Mouse (Mus musculus): ENCODE measurements around the gene Fgfr1op2. TPM values are rescaled to one million over a fixed set of nuclear protein-coding genes. Genes with fewer than 3 reads are reported as not detected.
A peak's percentile ranks its signal among the peaks of the same experiment; 100 is the strongest.
"Not testable (repeated sequence)": the region's sequence is repeated elsewhere in the genome, so short reads cannot be mapped to it uniquely, and the experiment has no call there.

Fgfr1op2 gene
- polyA plus RNA-seq, 1 experiment from 2014 or later, result 85.1 TPM

- not testable (repeated sequence) for H3K27me3 ChIP-seq (ENCODE audit: insufficient read depth, poor library complexity, severe bottlenecking); H3K4me3 ChIP-seq; DNase-seq (ENCODE audit: low spot score); H3K9me3 ChIP-seq; H3K4me1 ChIP-seq; H3K27ac ChIP-seq
- WGBS, result 88% methylated on average over 1 of the region's 1 CpGs
- peaks cover 81% of the 10 kb centered on the region for H3K36me3 ChIP-seq
Measured at GRCm38 (mm10) chr6:146562461-146562860, 14.5 kb upstream of the Fgfr1op2 start.

GRCm38 (mm10) chr6:146572073-146572472 is 4.9 kb upstream of the Fgfr1op2 start:
- no peaks in the 10 kb centered on the region for H3K9me3 ChIP-seq
- H3K27ac ChIP-seq, result no peak overlapping the region
- H3K27me3 ChIP-seq (ENCODE audit: insufficient read depth, poor library complexity, severe bottlenecking), result no peaks in the 10 kb centered on the region
- H3K4me3 ChIP-seq, result no peak overlapping the region
- no peak for DNase-seq (ENCODE audit: low spot score)
- H3K36me3 ChIP-seq, result peaks cover 26% of the 10 kb centered on the region; the same call in 1 of the 2 replicates
- H3K4me1 ChIP-seq, result peaks cover 17% of the 10 kb centered on the region

- Histone ChIP-seq H3K4me1 (peaks cover 24% of the 10 kb centered on the region), H3K36me3 (0 out of 2 replicates have a peak, but pooled peaks cover 3% of the 10 kb centered on the region), H3K9me3 (no peaks in the 10 kb centered on the region), H3K4me3 (peak within 1 kb of the TSS; percentile 99), H3K27ac (peak within 1 kb of the TSS; percentile 98), H3K27me3 (ENCODE audit: insufficient read depth, poor library complexity, severe bottlenecking) (no peaks in the 10 kb centered on the region)
- under 1% methylated on average over 77 of the region's 77 CpGs for WGBS
- peak; percentile 98 for DNase-seq (ENCODE audit: low spot score)
Measured at GRCm38 (mm10) chr6:146577310-146578109, 507 bp downstream of the Fgfr1op2 start, which contains the start of gene Ints13. Ints13 (minus strand) TSS chr6:146577835.

GRCm38 (mm10) chr6:146578111-146578531 is 1.1 kb downstream of the Fgfr1op2 start:
- Histone ChIP-seq H3K27ac (peak overlapping the region; percentile 98), H3K27me3 (ENCODE audit: insufficient read depth, poor library complexity, severe bottlenecking) (no peaks in the 10 kb centered on the region), H3K36me3 (0 out of 2 replicates have a peak, but pooled peaks cover 6% of the 10 kb centered on the region), H3K4me1 (peaks cover 24% of the 10 kb centered on the region), H3K4me3 (peak overlapping the region; percentile 99), H3K9me3 (no peaks in the 10 kb centered on the region)
- under 1% methylated on average over 22 of the region's 22 CpGs for WGBS
- peak; percentile 88 for DNase-seq (ENCODE audit: low spot score)

- peak overlapping the region; percentile 98 for H3K27ac ChIP-seq
- peaks cover 24% of the 10 kb centered on the region for H3K4me1 ChIP-seq
- peak overlapping the region; percentile 99 for H3K4me3 ChIP-seq
- 0 out of 2 replicates have a peak, but pooled peaks cover 6% of the 10 kb centered on the region for H3K36me3 ChIP-seq
- WGBS, result 12% methylated on average over 7 of the region's 7 CpGs
- DNase-seq (ENCODE audit: low spot score), result no peak
- H3K9me3 ChIP-seq, result no peaks in the 10 kb centered on the region
- no peaks in the 10 kb centered on the region for H3K27me3 ChIP-seq (ENCODE audit: insufficient read depth, poor library complexity, severe bottlenecking)
Measured at GRCm38 (mm10) chr6:146578586-146578985, 1.6 kb downstream of the Fgfr1op2 start.

GRCm38 (mm10) chr6:146580381-146580926 is 3.5 kb downstream of the Fgfr1op2 start:
- 39% methylated on average over 2 of the region's 2 CpGs for WGBS
- DNase-seq (ENCODE audit: low spot score), result no peak
- Histone ChIP-seq H3K27ac (no peak overlapping the region), H3K4me3 (no peak overlapping the region), H3K36me3 (peaks cover 9% of the 10 kb centered on the region), H3K4me1 (peaks cover 18% of the 10 kb centered on the region), H3K27me3 (ENCODE audit: insufficient read depth, poor library complexity, severe bottlenecking) (no peaks in the 10 kb centered on the region), H3K9me3 (no peaks in the 10 kb centered on the region)

- no peak for DNase-seq (ENCODE audit: low spot score)
- Histone ChIP-seq H3K36me3 (peaks cover 35% of the 10 kb centered on the region), H3K4me1 (peaks cover 7% of the 10 kb centered on the region), H3K27ac (no peak overlapping the region), H3K4me3 (no peak overlapping the region), H3K27me3 (ENCODE audit: insufficient read depth, poor library complexity, severe bottlenecking) (no peaks in the 10 kb centered on the region), H3K9me3 (no peaks in the 10 kb centered on the region)
- WGBS, result 73% methylated on average over 2 of the region's 2 CpGs
Measured at GRCm38 (mm10) chr6:146583366-146584046, 6.5 kb downstream of the Fgfr1op2 start.

- no peak for DNase-seq (ENCODE audit: low spot score)
- H3K36me3 ChIP-seq, result peaks cover 52% of the 10 kb centered on the region
- H3K4me1 ChIP-seq, result no peaks in the 10 kb centered on the region
- 87% methylated on average over 5 of the region's 5 CpGs for WGBS
- no peaks in the 10 kb centered on the region for H3K27me3 ChIP-seq (ENCODE audit: insufficient read depth, poor library complexity, severe bottlenecking)
- no peak overlapping the region for H3K4me3 ChIP-seq
- H3K9me3 ChIP-seq, result no peaks in the 10 kb centered on the region
- no peak overlapping the region for H3K27ac ChIP-seq
Measured at GRCm38 (mm10) chr6:146585134-146585533, 8.1 kb downstream of the Fgfr1op2 start.

- WGBS, result 89% methylated on average over 4 of the region's 4 CpGs
- H3K27me3 ChIP-seq (ENCODE audit: insufficient read depth, poor library complexity, severe bottlenecking), result no peaks in the 10 kb centered on the region
- no peak overlapping the region for H3K27ac ChIP-seq
- H3K36me3 ChIP-seq, result peaks cover 87% of the 10 kb centered on the region
- no peaks in the 10 kb centered on the region for H3K9me3 ChIP-seq
- no peak overlapping the region for H3K4me3 ChIP-seq
- H3K4me1 ChIP-seq, result no peaks in the 10 kb centered on the region
- no peak for DNase-seq (ENCODE audit: low spot score)
Measured at GRCm38 (mm10) chr6:146602601-146603000, 25.6 kb downstream of the Fgfr1op2 start.

- no peaks in the 10 kb centered on the region for H3K4me1 ChIP-seq
- 90% methylated on average over 10 of the region's 10 CpGs for WGBS
- H3K36me3 ChIP-seq, result peaks cover 88% of the 10 kb centered on the region
Measured at GRCm38 (mm10) chr6:146603651-146604050, 26.6 kb downstream of the Fgfr1op2 start.

GRCm38 (mm10) chr6:146611385-146611784 is 34.4 kb downstream of the Fgfr1op2 start:
- DNase-seq (ENCODE audit: low spot score), result peak; percentile 72
- no peak overlapping the region for H3K4me3 ChIP-seq
- no peaks in the 10 kb centered on the region for H3K4me1 ChIP-seq
- 89% methylated on average over 6 of the region's 6 CpGs for WGBS
- peaks cover 92% of the 10 kb centered on the region for H3K36me3 ChIP-seq
- H3K27ac ChIP-seq, result no peak overlapping the region
- H3K27me3 ChIP-seq (ENCODE audit: insufficient read depth, poor library complexity, severe bottlenecking), result no peaks in the 10 kb centered on the region
- no peaks in the 10 kb centered on the region for H3K9me3 ChIP-seq

More at GRCm38 (mm10) chr6:146603651-146604050, 26.6 kb downstream of the Fgfr1op2 start:
- Histone ChIP-seq H3K27ac (no peak overlapping the region), H3K4me3 (no peak overlapping the region), H3K9me3 (no peaks in the 10 kb centered on the region), H3K27me3 (ENCODE audit: insufficient read depth, poor library complexity, severe bottlenecking) (no peaks in the 10 kb centered on the region)
- DNase-seq (ENCODE audit: low spot score), result no peak

- no peak for DNase-seq (ENCODE audit: low spot score)
Measured at GRCm38 (mm10) chr6:146611897-146612296, 34.9 kb downstream of the Fgfr1op2 start.

GRCm38 (mm10) chr6:146612736-146613135 is 35.7 kb downstream of the Fgfr1op2 start:
- H3K27ac ChIP-seq, result no peak overlapping the region
- no peaks in the 10 kb centered on the region for H3K4me1 ChIP-seq
- 90% methylated on average over 5 of the region's 5 CpGs for WGBS
- no peak for DNase-seq (ENCODE audit: low spot score)
- H3K27me3 ChIP-seq (ENCODE audit: insufficient read depth, poor library complexity, severe bottlenecking), result no peaks in the 10 kb centered on the region
- H3K9me3 ChIP-seq, result no peaks in the 10 kb centered on the region
- H3K36me3 ChIP-seq, result peaks cover 92% of the 10 kb centered on the region
- H3K4me3 ChIP-seq, result no peak overlapping the region

More at GRCm38 (mm10) chr6:146611897-146612296, 34.9 kb downstream of the Fgfr1op2 start:
- no peak overlapping the region for H3K27ac ChIP-seq
- no peak overlapping the region for H3K4me3 ChIP-seq
- WGBS, result 85% methylated on average over 7 of the region's 7 CpGs
- H3K9me3 ChIP-seq, result no peaks in the 10 kb centered on the region
- H3K27me3 ChIP-seq (ENCODE audit: insufficient read depth, poor library complexity, severe bottlenecking), result no peaks in the 10 kb centered on the region
- H3K4me1 ChIP-seq, result no peaks in the 10 kb centered on the region
- peaks cover 92% of the 10 kb centered on the region for H3K36me3 ChIP-seq
